Comparison of ENCODE assay signal across 11 mouse cellular contexts in the genomic region with DNA sequence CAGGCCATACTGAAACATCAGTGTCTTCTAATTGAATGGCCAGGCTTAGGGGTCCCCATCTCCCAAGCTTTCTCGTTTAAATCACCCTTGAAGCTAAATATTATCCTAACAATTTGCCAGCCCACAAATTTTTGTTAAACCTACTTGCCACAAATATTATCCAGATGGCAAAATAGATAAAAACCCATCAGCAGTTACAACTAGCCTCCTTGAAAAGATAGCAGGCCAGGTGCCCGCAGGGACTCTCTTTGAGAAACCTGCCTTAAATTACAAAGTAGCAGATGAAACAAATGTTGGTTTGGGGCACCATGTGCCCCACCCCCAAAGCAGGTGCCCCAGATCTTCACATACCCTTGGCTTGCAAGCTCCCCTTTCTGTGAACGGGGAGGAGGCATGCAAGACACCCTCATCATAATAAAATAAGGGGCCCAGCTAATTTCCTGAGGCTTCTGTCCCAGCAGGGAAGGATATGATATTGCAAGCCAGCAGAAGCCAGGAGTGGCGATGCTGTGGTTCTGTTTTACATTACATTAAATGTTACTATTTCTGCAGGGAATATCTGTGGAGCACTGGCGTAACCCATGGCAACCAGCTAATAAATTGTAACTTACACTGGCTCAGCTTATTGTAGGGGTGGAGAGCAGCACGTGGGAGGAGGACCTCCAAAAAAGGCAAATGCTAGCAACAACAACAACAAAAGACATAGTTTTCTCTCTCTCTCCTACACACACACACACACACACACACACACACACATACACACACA. TPM values are rescaled to one million over a fixed set of nuclear protein-coding genes. Genes with fewer than 3 reads are reported as not detected.
DNase-seq lines count a peak whose midpoint lies in the region; ATAC-seq and TF ChIP-seq lines count a peak whose summit lies in the region.
"Had no signal": no experiment of that assay in that cellular context is flagged by ENCODE, and none has a peak within 500 bp of the region (broad histone marks: within the 10 kb centered on the region; RNA-seq: fewer than 3 reads in every experiment).

No protein-coding gene starts in this region.

- peak; percentile 62; the same call in 1 of the 2 replicates for TF ChIP-seq EP300 in liver, postnatal 0 days (IDR thresholded peaks at IDR 0.05; ENCODE audit: low read depth)

- H3K27ac ChIP-seq in heart, embryonic 10.5 days: 0 out of 2 replicates have a peak overlapping the region, but pooled peaks have one; percentile 47
- peak overlapping the region; percentile 55 for H3K27ac ChIP-seq in forebrain, postnatal 0 days (ENCODE audit: low read depth, low read length)
- H3K27ac ChIP-seq in liver, postnatal 0 days (ENCODE audit: low read depth): no peak overlapping the region
- H3K27ac ChIP-seq: macrophage had no signal

- WGBS in heart, embryonic 10.5 days: 67% methylated on average over 6 of the region's 6 CpGs
- 31% methylated on average over 6 of the region's 6 CpGs for WGBS in forebrain, postnatal 0 days
- 55% methylated on average over 6 of the region's 6 CpGs for WGBS in liver, postnatal 0 days (ENCODE audit: insufficient replicate concordance)

- H3K36me3 ChIP-seq in heart, embryonic 10.5 days: no peaks in the 10 kb centered on the region
- H3K36me3 ChIP-seq in G1E (replicated peaks): no peaks in the 10 kb centered on the region
- H3K36me3 ChIP-seq in forebrain, postnatal 0 days (ENCODE audit: insufficient read depth): no peaks in the 10 kb centered on the region
- no peaks in the 10 kb centered on the region for H3K36me3 ChIP-seq in liver, postnatal 0 days (replicated peaks; ENCODE audit: insufficient read depth, low read length)

- H3K4me3 ChIP-seq in heart, embryonic 10.5 days: no peak overlapping the region
- peak overlapping the region; percentile 5; the same call in 1 of the 2 replicates for H3K4me3 ChIP-seq in G1E (ENCODE audit: low read depth, low read length)
- no peak overlapping the region for H3K4me3 ChIP-seq in forebrain, postnatal 0 days (ENCODE audit: low read depth, low read length)
- H3K4me3 ChIP-seq in liver, postnatal 0 days (ENCODE audit: low read depth, low read length): no peak overlapping the region

- H3K27me3 ChIP-seq in heart, embryonic 10.5 days (ENCODE audit: insufficient read depth, poor library complexity, severe bottlenecking): no peaks in the 10 kb centered on the region
- no peaks in the 10 kb centered on the region for H3K27me3 ChIP-seq in G1E (ENCODE audit: insufficient read depth, low read length)
- H3K27me3 ChIP-seq in forebrain, postnatal 0 days (ENCODE audit: insufficient read depth, low read length): no peaks in the 10 kb centered on the region
- no peaks in the 10 kb centered on the region for H3K27me3 ChIP-seq in liver, postnatal 0 days (ENCODE audit: insufficient read depth, low read length)

- TF ChIP-seq CTCF in G1E (IDR thresholded peaks at IDR 0.05; ENCODE audit: low read depth, low read length): no peak
- TF ChIP-seq CTCF in forebrain, postnatal 0 days (IDR thresholded peaks at IDR 0.05; ENCODE audit: low read depth): no peak
- TF ChIP-seq CTCF in liver, postnatal 0 days (IDR thresholded peaks at IDR 0.05; ENCODE audit: low read depth): no peak

- no peak for DNase-seq in heart, embryonic 10.5 days (ENCODE audit: low spot score)
- no peak for DNase-seq in heart, postnatal 25 days (ENCODE audit: low spot score)
- DNase-seq in G1E (ENCODE audit: low spot score): no peak
- peak; percentile 66 for DNase-seq in forebrain, postnatal 0 days
- no peak for DNase-seq in liver, postnatal 0 days
- DNase-seq in cerebellum, adult 11-12 months: no peak
- DNase-seq in yolk sac, embryonic 10.5 days (ENCODE audit: low spot score): no peak
- no peak for DNase-seq in adrenal gland, postnatal 4 days (ENCODE audit: low spot score in 2 of 2)
- DNase-seq: cerebellum, adult 9-11 months; kidney, adult 9 months had no signal

- ATAC-seq in G1E (ENCODE audit: extremely low read depth, insufficient number of reproducible peaks, low FRiP score, poor library complexity, severe bottlenecking): no peak
- ATAC-seq in forebrain, postnatal 0 days: peak; percentile 90
- ATAC-seq in liver, postnatal 0 days: no peak

- H3K9me3 ChIP-seq in heart, embryonic 10.5 days: no peaks in the 10 kb centered on the region
- H3K9me3 ChIP-seq in G1E (replicated peaks): peaks cover 7% of the 10 kb centered on the region
- no peaks in the 10 kb centered on the region for H3K9me3 ChIP-seq in forebrain, postnatal 0 days (ENCODE audit: low read length)
- H3K9me3 ChIP-seq in liver, postnatal 0 days (ENCODE audit: low read length): no peaks in the 10 kb centered on the region

- intact Hi-C loops in heart, postnatal 25 days (cut with DNase I): no loop called here

- no peak overlapping the region for H3K4me2 ChIP-seq in forebrain, postnatal 0 days (ENCODE audit: low read depth)
- H3K4me2 ChIP-seq in liver, postnatal 0 days (ENCODE audit: low read depth, low read length): 0 out of 2 replicates have a peak overlapping the region, but pooled peaks have one; percentile 2

- H3K4me1 ChIP-seq in heart, embryonic 10.5 days: peaks cover 36% of the 10 kb centered on the region
- peaks cover 79% of the 10 kb centered on the region for H3K4me1 ChIP-seq in G1E (ENCODE audit: insufficient read depth, low read depth, low read length)
- peaks cover 14% of the 10 kb centered on the region for H3K4me1 ChIP-seq in forebrain, postnatal 0 days (ENCODE audit: insufficient read depth)
- H3K4me1 ChIP-seq in liver, postnatal 0 days (ENCODE audit: insufficient read depth): peaks cover 8% of the 10 kb centered on the region

- H3K9ac ChIP-seq in forebrain, postnatal 0 days: no peak overlapping the region
- no peak overlapping the region for H3K9ac ChIP-seq in liver, postnatal 0 days (replicated peaks)

RNA-seq across cellular contexts. Expression of gene Igsf3, which starts 27.2 kb away (rescaled TPM):
- 41.9 and 45.9 TPM in 2 replicates for polyA plus RNA-seq in heart, embryonic 10.5 days (2016; fragmentation: Nextera tagmentation; extraction: Ambion mirVana)
- 10 to 100 TPM; 11.6 to 12.5 TPM for total RNA-seq in heart, postnatal 25 days (2021)
- total RNA-seq in G1E (2014; fragmentation: Nextera tagmentation) (29.4 and 33.0 TPM in 2 replicates), G1E (2017) (16.1 and 19.1 TPM in 2 replicates)
- 9.4 and 14.6 TPM in 2 replicates for polyA plus RNA-seq in G1E (2012)
- total RNA-seq in forebrain, postnatal 0 days (2014; rRNA removed): 54.8 and 74.0 TPM in 2 replicates
- 59.9 and 77.0 TPM in 2 replicates for polyA plus RNA-seq in forebrain, postnatal 0 days (2015; fragmentation: Nextera tagmentation; extraction: Ambion mirVana)
- polyA plus RNA-seq in liver, postnatal 0 days (2015; fragmentation: Nextera tagmentation; extraction: Ambion mirVana): 1.7 and 1.9 TPM in 2 replicates
- total RNA-seq in adrenal gland, postnatal 4 days (2021): 10 to 100 TPM; 15.4 to 20.3 TPM
